In genomic region chr1:40116422-40116821, GRCm38 (mm10) we compare ENCODE assay signal across 8 mouse cellular contexts. TPM values are rescaled to one million over a fixed set of nuclear protein-coding genes. Genes with fewer than 3 reads are reported as not detected.
DNase-seq lines count a peak whose midpoint lies in the region; ATAC-seq and TF ChIP-seq lines count a peak whose summit lies in the region.

No protein-coding gene starts in this region.

- H3K9ac ChIP-seq in hindbrain, embryonic 13.5 days: no peak overlapping the region

- 8% methylated on average over 8 of the region's 8 CpGs for whole genome bisulfite sequencing in cerebellum, adult 2 months
- WGBS in hindbrain, embryonic 13.5 days: 8% methylated on average over 7 of the region's 8 CpGs

- TF ChIP-seq POLR2A in cerebellum, adult 2 months (IDR thresholded peaks at IDR 0.05; ENCODE audit: borderline replicate concordance, insufficient read depth, low read length): no peak

- H3K27me3 ChIP-seq in cerebellum, adult 2 months (ENCODE audit: control insufficient read depth, insufficient read depth, low read length): no peaks in the 10 kb centered on the region
- no peaks in the 10 kb centered on the region for H3K27me3 ChIP-seq in hindbrain, embryonic 13.5 days

- peak; percentile 85 for TF ChIP-seq CTCF in cerebellum, adult 2 months (IDR thresholded peaks at IDR 0.05; ENCODE audit: borderline replicate concordance, insufficient read depth, low read depth, low read length)

- peak; percentile 95 for ATAC-seq in frontal cortex, adult (ENCODE audit: low TSS enrichment)
- ATAC-seq in hindbrain, embryonic 13.5 days (ENCODE audit: low FRiP score): peak; percentile 52; the same call in 1 of the 2 replicates

- no peak overlapping the region for H3K4me2 ChIP-seq in hindbrain, embryonic 13.5 days

- no peak overlapping the region for H3K4me3 ChIP-seq in cerebellum, adult 2 months (replicated peaks; ENCODE audit: insufficient read depth, low read depth, low read length)
- H3K4me3 ChIP-seq in hindbrain, embryonic 13.5 days: no peak overlapping the region

- no peaks in the 10 kb centered on the region for H3K9me3 ChIP-seq in hindbrain, embryonic 13.5 days

- H3K36me3 ChIP-seq in hindbrain, embryonic 13.5 days: no peaks in the 10 kb centered on the region

- H3K27ac ChIP-seq in cerebellum, adult 2 months (ENCODE audit: insufficient read depth, low read length): no peak overlapping the region
- H3K27ac ChIP-seq in hindbrain, embryonic 13.5 days: no peak overlapping the region

- peak; percentile 95 for DNase-seq in NIH3T3 (ENCODE audit: low read depth)
- DNase-seq in cerebellum, adult 2 months: peak; percentile 45 to 60
- peak; percentile 88 to 89 for DNase-seq in layer of hippocampus, postnatal 10 days (ENCODE audit: low spot score in 2 of 2)
- DNase-seq in lung, postnatal 10 days: peak; percentile 93
- DNase-seq in right cerebral cortex, adult 18-20 months: peak; percentile 78
- DNase-seq in urinary bladder, adult 2 months (ENCODE audit: low spot score): peak; percentile 63

- H3K4me1 ChIP-seq in cerebellum, adult 2 months (ENCODE audit: control insufficient read depth, insufficient read depth, low read length): no peaks in the 10 kb centered on the region
- H3K4me1 ChIP-seq in hindbrain, embryonic 13.5 days (replicated peaks): peaks cover 4% of the 10 kb centered on the region; the same call in 1 of the 2 replicates

RNA-seq across cellular contexts. Expression of gene Il1r2, which starts 42.5 kb away (rescaled TPM):
- polyA plus RNA-seq in cerebellum, adult 2 months (2012; rRNA removed): 0.29 and 0.62 TPM in 2 replicates
- polyA plus RNA-seq in hindbrain, embryonic 13.5 days (2015; fragmentation: Nextera tagmentation; extraction: Ambion mirVana): 0.36 and 0.40 TPM in 2 replicates
- total RNA-seq in layer of hippocampus, postnatal 10 days (2021): under 1 TPM; 0.34 to 0.60 TPM
- polyA plus RNA-seq in urinary bladder, adult 2 months (2012; rRNA removed): 2.2 and 2.5 TPM in 2 replicates
